Mouse (Mus musculus) NIH3T3 (cell line): Measurements from ENCODE around the gene Gsdme.

ENCODE experiments used
- DNase-seq: peaks from one replicate; pipeline ENCODE4 v3.0.0-alpha.2; 2012; ENCODE audit warnings: low read depth

The Gsdme gene

GRCm38 (mm10) chr6:50244967-50245366 lies 18.7 kb downstream of the Gsdme start:
- no peak for DNase-seq

- DNase-seq = no peak
Measured at GRCm38 (mm10) chr6:50244126-50244525, 19.5 kb downstream of the Gsdme start.

- no peak for DNase-seq
Measured at GRCm38 (mm10) chr6:50240437-50240836, 23.2 kb downstream of the Gsdme start.

GRCm38 (mm10) chr6:50239902-50240301 lies 23.8 kb downstream of the Gsdme start:
- no peak for DNase-seq

GRCm38 (mm10) chr6:50237963-50238362 lies 25.7 kb downstream of the Gsdme start:
- DNase-seq = no peak

- DNase-seq = no peak
Measured at GRCm38 (mm10) chr6:50232984-50233383, 30.7 kb downstream of the Gsdme start.

GRCm38 (mm10) chr6:50231288-50231687 lies 32.4 kb downstream of the Gsdme start:
- no peak for DNase-seq

GRCm38 (mm10) chr6:50228180-50228579 lies 35.5 kb downstream of the Gsdme start:
- no peak for DNase-seq

GRCm38 (mm10) chr6:50225232-50225631 lies 38.4 kb downstream of the Gsdme start:
- peak; percentile 78 for DNase-seq

GRCm38 (mm10) chr6:50223606-50224005 lies 40.1 kb downstream of the Gsdme start:
- DNase-seq = no peak

GRCm38 (mm10) chr6:50222986-50223385 lies 40.7 kb downstream of the Gsdme start:
- DNase-seq = no peak

GRCm38 (mm10) chr6:50222351-50222750 lies 41.3 kb downstream of the Gsdme start:
- DNase-seq = no peak

GRCm38 (mm10) chr6:50220863-50221262 lies 42.8 kb downstream of the Gsdme start:
- DNase-seq = peak; percentile 42

GRCm38 (mm10) chr6:50219066-50219465 lies 44.6 kb downstream of the Gsdme start:
- no peak for DNase-seq

- DNase-seq = no peak
Measured at GRCm38 (mm10) chr6:50218628-50219027, 45.0 kb downstream of the Gsdme start.

- DNase-seq = no peak
Measured at GRCm38 (mm10) chr6:50215986-50216385, 47.7 kb downstream of the Gsdme start.

GRCm38 (mm10) chr6:50215373-50215745 lies 48.3 kb downstream of the Gsdme start:
- peak; percentile 23 for DNase-seq

- no peak for DNase-seq
Measured at GRCm38 (mm10) chr6:50214711-50215372, 48.8 kb downstream of the Gsdme start.

GRCm38 (mm10) chr6:50205093-50205492 lies 58.6 kb downstream of the Gsdme start:
- no peak for DNase-seq

- DNase-seq = no peak
Measured at GRCm38 (mm10) chr6:50204356-50204755, 59.3 kb downstream of the Gsdme start.

GRCm38 (mm10) chr6:50193851-50194250 lies 69.8 kb downstream of the Gsdme start:
- DNase-seq = no peak

GRCm38 (mm10) chr6:50192822-50193221 lies 70.8 kb downstream of the Gsdme start:
- no peak for DNase-seq

GRCm38 (mm10) chr6:50192169-50192568 lies 71.5 kb downstream of the Gsdme start:
- no peak for DNase-seq

- DNase-seq = peak; percentile 52
Measured at GRCm38 (mm10) chr6:50191605-50192004, 72.1 kb downstream of the Gsdme start.
